Mouse (Mus musculus): ENCODE data around the gene Def8.
"Not testable (repeated sequence)": the region's sequence is repeated elsewhere in the genome, so short reads cannot be mapped to it uniquely, and the experiment has no call there.

The Def8 gene

GRCm38 (mm10) chr8:123433241-123433974, 10.1 kb downstream of the Def8 start:
- DNase-seq (ENCODE audit: low read depth), result not testable (repeated sequence)

DNA sequence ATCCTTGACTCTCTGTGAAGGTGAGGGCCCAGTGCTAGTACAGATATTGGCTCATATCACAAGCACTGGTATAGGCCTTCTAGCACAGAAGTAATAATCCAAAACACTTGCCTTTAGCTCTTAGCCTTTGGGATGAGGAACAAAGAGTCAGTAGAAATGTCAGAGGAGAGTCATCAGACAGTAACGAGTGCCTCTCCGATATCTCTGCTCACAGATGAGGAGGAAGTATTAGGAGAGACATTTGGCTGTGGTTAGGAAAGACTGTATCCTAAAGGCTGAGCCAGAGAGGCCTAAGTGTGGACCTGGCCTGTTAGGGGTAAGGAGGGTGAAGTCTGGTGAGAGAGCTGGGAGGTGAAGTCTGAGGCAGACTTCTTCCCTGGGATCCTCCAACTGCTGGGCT, 18.5 kb downstream of the Def8 start:
- DNase-seq (ENCODE audit: low read depth), result no peak

GRCm38 (mm10) chr8:123442351-123442750, 19.0 kb downstream of the Def8 start:
- no peak for DNase-seq (ENCODE audit: low read depth)

DNA sequence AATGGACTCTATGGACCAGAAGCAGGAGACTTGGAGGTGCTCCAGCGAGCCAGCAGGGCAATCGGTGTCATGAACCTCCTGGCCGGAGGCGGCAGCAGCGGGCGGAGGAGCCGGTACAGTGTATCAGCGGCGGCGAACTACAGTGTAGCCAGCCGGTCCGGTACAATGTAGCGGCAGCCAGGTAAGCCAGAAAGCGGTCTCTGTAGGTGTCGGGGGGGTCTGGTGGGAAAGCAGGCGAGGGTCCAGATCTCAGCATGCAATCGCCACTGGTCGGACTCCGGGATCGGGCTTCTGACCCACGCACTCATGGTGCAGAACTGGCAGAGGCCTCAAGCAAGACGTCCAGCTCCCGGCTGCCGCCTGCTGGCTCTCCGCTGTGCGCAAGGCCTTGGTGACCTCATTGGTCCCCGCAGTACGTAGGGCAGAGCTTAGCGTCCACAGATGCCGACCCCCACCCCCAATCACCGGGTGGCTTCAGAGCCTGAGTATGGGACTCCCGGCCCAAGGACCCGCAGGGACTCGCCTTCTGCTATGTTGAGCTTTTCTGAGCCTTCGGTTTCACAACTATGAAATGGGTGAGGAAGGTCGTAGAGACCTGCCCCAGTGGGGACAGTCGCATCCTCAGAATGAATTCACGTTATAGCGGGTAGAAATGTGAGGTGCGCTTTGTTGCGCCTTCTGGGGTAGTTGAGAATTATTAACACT, 19.7 kb downstream of the Def8 start:
- peak; percentile 99 for DNase-seq (ENCODE audit: low read depth)

GRCm38 (mm10) chr8:123443576-123443921, 20.2 kb downstream of the Def8 start:
- DNase-seq (ENCODE audit: low read depth), result peak; percentile 74

GRCm38 (mm10) chr8:123444131-123444530, 20.8 kb downstream of the Def8 start:
- DNase-seq (ENCODE audit: low read depth), result peak; percentile 94

DNA sequence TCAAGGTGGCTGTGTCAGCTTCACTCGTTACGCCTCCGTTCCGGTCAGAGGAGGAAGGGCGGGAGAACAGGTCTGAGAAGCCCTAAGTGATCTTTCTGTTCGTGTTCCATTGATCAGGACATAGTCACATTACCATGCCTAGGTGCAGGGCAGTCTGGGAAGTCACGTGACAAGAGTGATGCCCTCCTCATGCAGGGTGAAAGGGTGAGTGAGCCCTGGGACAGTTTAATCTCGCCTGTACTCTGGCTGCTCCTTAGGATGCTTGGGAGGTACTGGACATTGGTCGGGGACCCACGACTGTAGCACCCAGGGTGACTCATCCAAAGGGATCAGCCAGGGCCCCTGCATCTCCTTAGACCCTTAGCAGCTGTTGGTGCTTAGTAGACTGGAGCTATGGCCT, 22.7 kb downstream of the Def8 start:
- DNase-seq (ENCODE audit: low read depth), result no peak

- DNase-seq (ENCODE audit: low read depth), result no peak
These were observed 23.5 kb downstream of the Def8 start for GRCm38 (mm10) chr8:123446799-123447198.

DNA sequence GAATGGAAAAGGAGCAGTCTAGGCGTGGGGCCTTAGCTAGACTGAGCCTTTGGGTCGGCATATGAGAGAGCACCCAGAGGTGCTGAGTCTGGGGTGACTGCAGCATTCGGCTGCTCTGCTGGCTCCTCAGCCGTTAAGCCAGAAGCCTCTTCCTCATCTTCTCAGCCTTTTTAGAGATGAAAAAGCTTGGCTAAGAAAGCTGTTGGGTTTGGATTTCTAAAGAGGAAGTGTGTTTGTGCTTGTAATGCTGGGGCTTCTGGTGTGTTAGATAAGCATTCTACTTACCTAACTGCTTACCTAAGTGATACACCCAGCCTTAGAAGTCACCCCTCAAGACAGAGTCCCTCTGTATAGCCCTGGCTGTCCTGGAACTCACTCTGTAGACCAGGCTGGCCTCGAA, 27.5 kb downstream of the Def8 start:
- DNase-seq (ENCODE audit: low read depth), result peak; percentile 90

GRCm38 (mm10) chr8:123451747-123452146, 28.4 kb downstream of the Def8 start:
- DNase-seq (ENCODE audit: low read depth), result not testable (repeated sequence)

DNA sequence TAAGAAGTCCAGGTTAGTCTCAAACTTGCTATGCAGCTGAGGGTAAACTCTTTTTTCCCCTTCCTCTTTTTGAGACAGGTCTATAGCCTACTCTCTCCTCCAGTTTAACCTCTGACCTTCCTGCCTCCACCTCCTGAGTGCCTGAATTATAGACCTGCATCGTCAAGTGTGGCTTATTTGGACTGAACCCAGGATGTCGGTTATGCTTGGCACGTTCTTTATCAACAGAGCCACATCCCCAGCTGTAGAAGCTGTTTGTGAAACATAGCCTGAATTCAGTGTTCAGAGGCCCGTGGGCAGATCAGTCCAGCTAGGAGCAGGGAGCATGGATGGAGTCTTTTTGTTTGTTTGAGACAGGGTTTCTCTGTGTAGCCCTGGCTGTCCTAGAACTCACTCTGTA, 28.8 kb downstream of the Def8 start:
- DNase-seq (ENCODE audit: low read depth), result peak; percentile 81

DNA sequence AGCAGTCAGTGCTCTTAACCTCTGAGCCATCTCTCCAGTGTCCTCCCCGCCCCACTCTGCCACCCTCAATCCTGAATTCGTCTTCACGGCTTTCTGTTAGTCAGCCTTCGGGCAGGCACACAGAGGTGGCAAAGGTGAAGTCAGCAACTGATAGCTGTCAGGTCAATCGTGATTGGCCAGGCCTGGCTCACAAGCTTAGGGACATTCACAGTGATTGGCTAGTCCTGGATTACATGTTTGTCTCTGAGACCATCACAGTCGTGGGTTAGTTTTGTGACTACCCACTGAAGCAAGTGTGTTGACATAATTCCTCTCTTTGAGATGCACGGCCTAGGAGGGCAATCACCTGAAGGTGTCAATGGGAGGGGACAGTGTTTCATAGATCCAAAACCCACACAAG, 30.0 kb downstream of the Def8 start:
- DNase-seq (ENCODE audit: low read depth), result no peak

DNA sequence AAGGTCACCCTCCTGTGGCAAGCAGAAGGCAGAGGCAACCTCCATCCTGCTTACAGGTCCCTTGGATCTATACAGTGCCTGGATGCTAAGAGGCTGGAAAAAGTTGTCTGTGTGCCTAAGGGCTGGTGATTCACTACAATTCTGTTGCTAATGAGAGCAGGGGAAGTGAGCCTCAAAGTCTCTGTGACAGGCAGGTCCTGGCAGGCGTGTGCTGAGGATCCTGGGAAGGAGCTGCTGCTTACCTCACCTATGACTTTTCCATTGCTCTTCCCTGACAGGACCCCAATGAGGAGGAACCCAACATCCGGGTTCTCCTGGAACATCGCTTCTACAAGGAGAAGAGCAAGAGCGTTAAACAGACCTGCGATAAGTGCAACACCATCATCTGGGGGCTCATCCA, 30.6 kb downstream of the Def8 start:
- no peak for DNase-seq (ENCODE audit: low read depth)

- DNase-seq (ENCODE audit: low read depth), result peak; percentile 96
These were observed 31.2 kb downstream of the Def8 start for GRCm38 (mm10) chr8:123454559-123454958.

- no peak for DNase-seq (ENCODE audit: low read depth)
These were observed 40.3 kb downstream of the Def8 start for GRCm38 (mm10) chr8:123463651-123464050.

DNA sequence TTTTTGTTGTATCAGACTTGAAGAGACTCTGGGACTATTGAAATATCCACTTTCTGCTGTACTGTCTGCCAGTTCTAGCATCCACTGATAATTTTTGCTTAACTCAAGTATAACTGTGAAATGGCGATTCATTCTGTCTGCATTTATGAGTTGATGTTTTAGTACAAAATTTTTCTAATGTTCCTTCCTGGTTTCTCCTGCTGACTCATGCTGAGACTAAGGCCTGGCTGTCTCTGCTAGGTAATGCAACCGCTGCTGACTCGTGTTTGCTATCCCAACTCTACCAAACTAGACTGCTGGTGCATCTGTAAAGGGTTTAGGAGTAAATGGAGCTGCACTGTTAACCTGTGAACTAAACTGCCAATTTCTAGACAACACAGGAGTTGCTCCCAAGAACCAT, 44.1 kb downstream of the Def8 start:
- DNase-seq (ENCODE audit: low read depth), result peak; percentile 75

DNA sequence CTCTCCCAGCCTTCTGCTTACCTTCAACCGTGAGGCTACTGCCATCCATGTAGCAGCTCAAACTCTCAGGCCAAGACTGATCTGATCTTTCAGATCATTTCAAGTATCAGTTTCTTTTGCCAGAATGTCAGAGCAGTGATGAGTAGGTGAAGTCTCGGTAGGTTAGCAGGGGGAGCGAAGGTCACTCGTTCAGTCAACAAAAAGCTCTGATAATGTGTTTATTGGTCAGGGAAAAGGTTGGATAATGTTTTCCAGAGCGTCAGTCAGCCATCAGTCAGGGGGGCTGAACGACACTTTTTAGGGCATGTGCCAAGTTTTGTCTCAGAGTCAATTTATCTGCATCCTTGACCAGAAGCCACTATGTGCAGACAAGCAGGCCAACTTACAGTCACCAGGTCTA, 49.7 kb downstream of the Def8 start:
- not testable (repeated sequence) for DNase-seq (ENCODE audit: low read depth)

- not testable (repeated sequence) for DNase-seq (ENCODE audit: low read depth)
These were observed 51.2 kb downstream of the Def8 start for GRCm38 (mm10) chr8:123474549-123474948.

- DNase-seq (ENCODE audit: low read depth), result peak; percentile 37
These were observed 53.8 kb downstream of the Def8 start for GRCm38 (mm10) chr8:123476911-123477736.

GRCm38 (mm10) chr8:123477737-123478258, 54.5 kb downstream of the Def8 start, which contains the start of gene Afg3l1:
TSS of gene Afg3l1 (plus strand) at chr8:123477903.
- peak; percentile 93 for DNase-seq (ENCODE audit: low read depth)

DNA sequence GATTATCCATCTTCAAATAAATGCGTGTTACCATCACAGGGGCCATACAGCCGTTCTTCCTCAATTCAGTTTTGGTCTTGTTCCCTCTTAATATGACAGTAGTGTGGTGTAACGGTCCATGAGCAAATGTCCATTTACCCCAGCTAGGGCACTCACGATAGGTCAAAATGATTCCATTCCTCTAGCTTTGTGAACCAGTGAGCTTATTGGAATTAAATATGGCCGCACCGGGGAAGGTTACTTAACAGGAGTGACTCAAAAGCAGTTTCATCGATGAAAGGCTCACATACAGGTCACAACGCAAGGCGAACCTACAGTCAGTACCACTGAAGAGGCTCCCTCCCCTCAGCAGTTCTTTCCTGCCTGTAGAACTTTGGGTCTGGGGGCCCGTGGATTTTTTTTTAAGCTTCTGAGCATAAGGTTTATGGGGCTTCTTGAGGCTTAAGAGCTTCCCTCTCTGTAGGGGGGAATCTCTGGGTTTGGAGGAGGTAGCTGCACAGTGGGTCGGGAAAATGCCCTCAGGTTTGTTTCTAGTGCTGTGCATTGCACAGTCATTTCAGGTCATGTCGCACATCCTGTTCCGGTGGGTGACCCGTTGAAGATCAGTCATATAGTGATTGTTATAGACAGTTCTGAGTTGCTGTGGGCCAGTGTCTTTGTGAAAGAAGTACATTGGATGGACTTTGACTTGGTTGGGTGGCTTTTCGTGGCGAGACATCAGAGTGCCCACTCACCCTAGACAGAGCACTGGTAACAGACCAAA, 55.3 kb downstream of the Def8 start:
- peak; percentile 78 for DNase-seq (ENCODE audit: low read depth)

- peak; percentile 28 for DNase-seq (ENCODE audit: low read depth)
These were observed 59.3 kb downstream of the Def8 start for GRCm38 (mm10) chr8:123482627-123483026.

Measured in 416B (cell line).